Mouse (Mus musculus): ENCODE results near the gene Zfp410.

DNA sequence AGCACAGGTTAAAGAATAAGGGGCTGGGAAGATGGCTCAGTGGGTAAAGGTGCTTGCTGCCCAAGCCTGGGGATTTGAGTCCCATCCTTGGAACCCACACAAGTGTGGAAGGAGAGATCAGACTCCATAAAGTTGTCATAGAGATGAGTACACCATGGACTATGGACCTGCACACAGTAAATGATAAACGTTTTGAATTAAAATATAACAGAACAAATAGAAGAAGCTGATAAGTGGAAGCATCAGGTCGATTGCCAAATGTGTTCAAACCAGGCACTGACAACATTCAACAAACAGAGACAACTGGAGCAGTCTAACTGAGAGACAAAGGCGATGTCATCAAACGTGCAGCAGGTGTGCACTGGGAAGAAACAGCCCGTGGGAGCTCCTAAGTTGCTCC, 43.3 kb upstream of the Zfp410 start:
- TF ChIP-seq CTCF (conservative IDR thresholded peaks at IDR 0.05; ENCODE audit: insufficient read depth, insufficient read length, low read depth, low read length), result no peak
- TF ChIP-seq POLR2A (IDR thresholded peaks at IDR 0.05; ENCODE audit: low read depth, low read length), result no peak

Measured in kidney, adult 2 months (tissue).